Mouse (Mus musculus) forebrain, embryonic 16.5 days (tissue): Measurements from ENCODE around the gene Gnpat. TPM values are rescaled to one million over a fixed set of nuclear protein-coding genes. Genes with fewer than 3 reads are reported as not detected.

Experiments
- ATAC-seq: fragments of 200-750 bp; cut with Nextera tagmentation; 2 replicates; pipeline ENCODE4 v1.8.0; 2017; ENCODE audit warnings: mild to moderate bottlenecking, moderate library complexity
- H3K27ac ChIP-seq: fragments of 300-500 bp; sonication (generic); 2 replicates; pipeline ENCODE4 v1.5.1; 2014; ENCODE audit warnings: low read length, control low read depth
- H3K27me3 ChIP-seq: fragments of 300-500 bp; sonication (generic); replicated peaks from 2 replicates; pipeline ENCODE4 v1.6.1; 2014; ENCODE audit warnings: low read length; ENCODE audit not compliant: control insufficient read depth, insufficient read depth
- H3K36me3 ChIP-seq: fragments of 300-500 bp; sonication (generic); 2 replicates; pipeline ENCODE4 v1.6.1; 2014; ENCODE audit not compliant: control insufficient read depth, insufficient read depth
- H3K4me1 ChIP-seq: fragments of 300-500 bp; sonication (generic); replicated peaks from 2 replicates; pipeline ENCODE4 v1.6.1; 2014; ENCODE audit warnings: low read length; ENCODE audit not compliant: control insufficient read depth, insufficient read depth
- H3K4me2 ChIP-seq: fragments of 300-500 bp; sonication (generic); 2 replicates; pipeline ENCODE4 v1.6.1; 2014; ENCODE audit warnings: mild to moderate bottlenecking, low read length, control low read depth
- H3K4me3 ChIP-seq: fragments of 300-500 bp; sonication (generic); replicated peaks from 2 replicates; pipeline ENCODE4 v1.5.1; 2014; ENCODE audit warnings: mild to moderate bottlenecking, low read length, control low read depth
- H3K9ac ChIP-seq: fragments of 300-500 bp; sonication (generic); replicated peaks from 2 replicates; pipeline ENCODE4 v1.6.1; 2014; ENCODE audit warnings: low read depth, low read length, control low read depth
- H3K9me3 ChIP-seq: fragments of 300-500 bp; sonication (generic); 2 replicates; pipeline ENCODE4 v1.6.1; 2016; ENCODE audit warnings: low read length; ENCODE audit not compliant: control insufficient read depth
- WGBS: fragments of 180-500 bp; shearing (Covaris S2); extraction: QIAGEN DNeasy Blood & Tissue Kit; methylation state at CpG from one replicate; pipeline ENCODE4 v1.1.7; 2014; 5-methylcytosine and 5-hydroxymethylcytosine counted together
- polyA plus RNA-seq: library from polyadenylated mRNA; unstranded; fragments of >200 nt; fragmentation: Nextera tagmentation; extraction: Ambion mirVana; gene quantifications from 2 replicates; pipeline ENCODE4 v1.2.1, GENCODE M21; 2015

Gene Gnpat
- polyA plus RNA-seq, 1 experiment from 2014 or later, result 92.7 TPM

DNA sequence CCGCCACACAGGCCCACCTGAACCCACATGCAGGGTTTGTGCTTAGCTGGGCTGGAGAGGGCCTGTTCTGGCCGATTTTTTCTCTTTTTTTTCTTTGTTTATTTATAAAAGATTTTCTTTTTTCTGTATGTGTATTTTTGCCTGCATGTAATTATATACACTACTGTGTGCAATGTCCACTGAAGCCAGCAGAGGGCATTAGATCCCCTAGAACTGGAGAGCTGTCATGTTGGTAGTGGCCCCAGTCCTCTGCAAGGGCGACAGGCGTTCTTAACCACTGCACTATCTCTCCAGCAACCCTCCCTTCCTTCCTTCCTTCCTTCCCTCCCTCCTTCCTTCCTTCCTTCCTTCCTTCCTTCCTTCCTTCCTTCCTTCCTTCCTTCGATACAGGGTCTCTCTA, 25.6 kb downstream of the Gnpat start:
- no peak overlapping the region for H3K9ac ChIP-seq
- WGBS, result 96% methylated on average over 5 of the region's 5 CpGs
- H3K4me3 ChIP-seq, result no peak overlapping the region
- no peak for ATAC-seq
- peaks cover 2% of the 10 kb centered on the region; the same call in 1 of the 2 replicates for H3K4me1 ChIP-seq
- H3K27ac ChIP-seq, result no peak overlapping the region
- H3K36me3 ChIP-seq, result peaks cover 43% of the 10 kb centered on the region
- no peaks in the 10 kb centered on the region for H3K27me3 ChIP-seq
- 0 out of 2 replicates have a peak, but pooled peaks cover 3% of the 10 kb centered on the region for H3K9me3 ChIP-seq
- no peak overlapping the region for H3K4me2 ChIP-seq

DNA sequence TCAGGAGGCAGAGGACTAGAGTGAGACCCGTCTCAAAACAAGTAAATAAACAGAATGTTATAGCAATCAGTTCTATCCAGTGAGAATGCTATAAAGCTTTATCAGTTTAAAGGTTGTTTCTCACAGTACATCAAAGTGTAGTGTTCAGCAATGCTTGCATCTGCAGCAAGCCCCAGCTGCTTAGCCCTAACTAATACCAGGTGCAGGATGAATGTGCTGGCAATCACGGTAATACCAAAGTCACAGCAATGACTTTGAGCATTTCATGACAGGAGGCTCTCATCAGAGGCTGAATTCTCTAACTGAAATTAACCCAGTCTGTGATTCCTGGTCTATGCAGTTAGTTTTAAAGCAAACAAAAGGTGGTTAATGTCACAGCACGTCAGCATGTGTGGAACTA, 29.8 kb downstream of the Gnpat start:
- Histone ChIP-seq H3K9ac (no peak overlapping the region), H3K27me3 (no peaks in the 10 kb centered on the region), H3K4me2 (no peak overlapping the region), H3K36me3 (peaks cover 18% of the 10 kb centered on the region), H3K9me3 (0 out of 2 replicates have a peak, but pooled peaks cover 3% of the 10 kb centered on the region), H3K4me3 (no peak overlapping the region), H3K27ac (no peak overlapping the region), H3K4me1 (peaks cover 23% of the 10 kb centered on the region)
- 71% methylated on average over 3 of the region's 3 CpGs for WGBS
- ATAC-seq, result no peak

DNA sequence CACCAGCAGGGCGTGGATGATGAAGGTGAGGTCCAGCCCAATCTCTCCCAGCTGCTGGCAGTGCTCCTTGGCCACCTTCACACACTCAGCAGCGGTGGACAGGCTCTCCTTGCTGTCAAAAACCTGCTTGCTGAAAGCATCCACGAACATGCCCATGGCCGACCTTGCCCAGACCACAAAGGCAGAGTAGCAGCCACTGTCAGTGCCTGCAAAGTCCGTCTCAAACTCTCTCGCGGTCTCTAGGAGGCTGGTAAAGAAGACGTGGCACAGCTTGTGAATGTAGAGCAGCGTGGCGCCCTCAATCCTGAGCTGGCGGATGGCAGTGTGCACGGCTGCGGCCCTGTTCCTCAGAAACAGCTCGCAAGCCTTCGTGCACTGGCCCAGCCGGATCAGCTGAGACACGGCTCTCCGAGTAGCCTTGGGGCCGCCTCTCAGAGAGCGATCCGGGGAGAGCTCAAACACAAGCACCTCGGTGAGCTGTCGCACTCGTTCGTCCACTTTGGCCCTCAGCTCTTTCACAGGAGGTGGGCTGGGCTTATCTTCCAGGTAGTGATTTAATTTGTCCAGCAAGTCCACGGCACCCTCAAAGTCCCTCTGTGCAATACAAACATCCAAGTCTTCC, 33.3 kb downstream of the Gnpat start:
- H3K9ac ChIP-seq, result peak overlapping the region; percentile 88
- no peaks in the 10 kb centered on the region for H3K27me3 ChIP-seq
- no peak for ATAC-seq
- 84% methylated on average over 26 of the region's 26 CpGs for WGBS
- no peaks in the 10 kb centered on the region for H3K9me3 ChIP-seq
- H3K4me2 ChIP-seq, result peak overlapping the region; percentile 89
- H3K4me1 ChIP-seq, result peaks cover 34% of the 10 kb centered on the region
- H3K36me3 ChIP-seq, result peaks cover 12% of the 10 kb centered on the region
- peak overlapping the region; percentile 100 for H3K4me3 ChIP-seq
- H3K27ac ChIP-seq, result peak overlapping the region; percentile 87

DNA sequence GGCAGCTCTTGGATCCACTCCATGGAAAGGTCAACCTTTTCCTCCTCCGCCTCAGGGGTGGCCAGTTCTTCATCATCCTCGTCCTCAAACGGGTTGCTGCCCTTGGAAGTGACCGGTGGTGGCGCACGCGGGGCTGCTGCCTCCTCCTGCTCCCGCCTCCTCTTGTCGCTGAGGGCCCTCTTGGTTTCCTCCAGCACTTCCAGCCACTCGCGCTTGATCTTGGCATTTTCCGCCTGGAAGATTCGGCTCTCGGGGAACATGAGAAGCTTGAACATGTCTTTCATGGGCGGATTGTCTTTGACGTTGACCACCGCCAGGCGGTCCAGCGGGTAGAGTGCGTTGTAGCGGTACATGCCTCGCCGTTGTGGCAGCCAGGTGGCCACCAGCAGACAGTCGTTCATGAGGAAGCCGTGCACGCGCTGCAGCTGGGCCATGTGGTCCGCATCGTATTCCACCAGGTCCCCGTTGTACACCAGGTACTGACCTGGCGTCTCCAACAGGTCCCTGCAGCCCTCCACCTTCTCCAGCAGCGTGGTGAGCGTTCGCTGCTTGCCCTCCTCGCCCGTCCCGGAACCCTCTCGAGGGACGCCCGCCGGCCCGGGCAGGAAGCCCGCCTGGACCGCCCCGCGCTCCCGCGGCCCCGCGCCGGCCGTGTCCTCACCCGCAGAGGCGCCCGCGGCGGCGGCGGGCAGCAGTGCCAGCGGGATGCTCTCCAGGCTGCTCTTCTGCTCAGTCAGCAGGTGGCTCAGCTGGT, 34.0 kb downstream of the Gnpat start:
- H3K27ac ChIP-seq, result peak overlapping the region; percentile 87
- peak overlapping the region; percentile 88 for H3K9ac ChIP-seq
- no peaks in the 10 kb centered on the region for H3K9me3 ChIP-seq
- H3K4me2 ChIP-seq, result peak overlapping the region; percentile 89
- peaks cover 16% of the 10 kb centered on the region for H3K36me3 ChIP-seq
- H3K4me1 ChIP-seq, result peaks cover 34% of the 10 kb centered on the region
- H3K27me3 ChIP-seq, result no peaks in the 10 kb centered on the region
- peak overlapping the region; percentile 100 for H3K4me3 ChIP-seq
- WGBS, result 2% methylated on average over 60 of the region's 60 CpGs
- peak; percentile 16 for ATAC-seq

DNA sequence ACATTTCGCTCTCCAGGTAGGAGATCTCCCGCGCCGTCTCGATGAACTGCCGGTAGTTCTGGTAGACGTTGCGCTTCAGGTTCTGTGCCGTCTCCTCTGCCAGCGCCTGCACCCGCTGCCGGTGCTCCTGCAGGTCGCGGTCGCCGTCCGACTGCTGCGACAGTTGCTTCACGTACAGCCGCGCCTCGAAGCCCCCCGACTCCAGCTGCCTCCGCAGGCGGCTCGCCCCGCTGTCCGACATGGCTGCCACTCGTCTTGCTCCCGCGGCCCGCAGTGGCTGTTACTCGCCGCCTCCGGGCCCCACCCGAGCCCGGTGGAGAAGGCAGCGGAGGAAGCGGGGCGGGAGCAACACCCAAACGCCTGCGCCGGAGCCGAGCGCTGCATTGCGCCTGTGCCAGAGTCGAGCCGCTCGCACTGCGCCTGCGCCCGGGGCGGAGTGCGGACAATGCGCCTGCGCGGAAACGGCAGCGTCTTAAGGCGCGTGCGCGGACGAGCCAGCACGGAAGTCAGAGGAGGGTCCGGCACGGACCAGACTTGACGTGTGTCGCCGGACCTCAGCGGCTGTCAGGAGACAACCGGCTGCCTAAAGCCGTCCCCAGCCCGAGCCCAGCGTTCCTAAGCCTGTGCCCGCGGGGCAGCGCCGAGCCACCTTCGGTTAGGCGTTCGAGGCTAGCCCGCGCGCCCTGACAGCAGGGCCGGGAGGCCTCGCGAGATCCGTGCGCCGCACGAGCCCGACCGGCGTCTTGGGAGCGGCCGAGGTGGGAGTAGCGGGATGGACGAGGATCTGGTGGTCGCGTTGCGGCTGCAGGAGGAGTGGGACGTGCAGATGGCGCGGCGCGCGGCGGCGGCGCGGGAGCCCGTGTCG, 34.8 kb downstream of the Gnpat start, which contains the start of the genes Exoc8 and Sprtn:
Gene Exoc8 (minus strand): TSS at position 320 of the 865 bp plus-strand sequence.
Gene Sprtn (plus strand): TSS at position 501 of the 865 bp plus-strand sequence.
- under 1% methylated on average over 114 of the region's 114 CpGs for WGBS
- H3K36me3 ChIP-seq, result peaks cover 23% of the 10 kb centered on the region
- peak; percentile 91 for ATAC-seq
- no peaks in the 10 kb centered on the region for H3K27me3 ChIP-seq
- peaks cover 34% of the 10 kb centered on the region for H3K4me1 ChIP-seq
- no peaks in the 10 kb centered on the region for H3K9me3 ChIP-seq
- H3K9ac ChIP-seq, result peak within 1 kb of the TSS; percentile 88
- H3K4me3 ChIP-seq, result peak within 1 kb of the TSS; percentile 100
- H3K27ac ChIP-seq, result peak within 1 kb of the TSS; percentile 87
- H3K4me2 ChIP-seq, result peak within 1 kb of the TSS; percentile 96

DNA sequence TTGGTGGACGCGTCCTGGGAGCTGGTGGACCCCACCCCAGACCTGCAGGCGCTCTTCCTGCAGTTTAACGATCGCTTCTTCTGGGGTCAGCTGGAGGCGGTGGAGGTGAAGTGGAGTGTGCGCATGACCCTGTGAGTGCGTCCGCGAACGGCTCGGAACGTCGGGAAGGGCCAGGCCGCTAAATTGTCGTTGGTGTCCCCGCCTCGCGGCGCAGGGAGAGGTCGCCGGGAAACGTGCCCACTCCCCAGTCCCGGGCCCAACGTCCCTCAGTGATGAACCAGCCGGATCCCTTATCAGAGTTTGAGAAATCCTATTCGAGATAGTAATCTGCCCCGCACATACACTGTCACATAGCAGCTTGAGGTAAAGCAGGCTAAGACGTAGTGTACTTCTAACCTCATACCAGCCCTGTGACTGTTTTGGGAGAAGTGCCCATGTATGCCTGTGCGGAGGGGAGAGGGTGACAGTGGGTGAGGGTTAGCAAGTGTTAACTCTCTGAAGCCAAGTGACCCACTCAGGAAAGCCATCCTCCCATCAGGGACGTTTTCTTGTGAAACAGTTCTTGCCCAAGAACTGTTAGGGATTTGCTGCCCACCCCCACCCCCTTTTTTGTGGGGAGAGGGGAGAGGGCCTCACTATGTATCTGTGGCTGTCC, 35.5 kb downstream of the Gnpat start:
- no peak for ATAC-seq
- Histone ChIP-seq H3K27me3 (no peaks in the 10 kb centered on the region), H3K27ac (peak overlapping the region; percentile 79; the same call in 1 of the 2 replicates), H3K36me3 (peaks cover 29% of the 10 kb centered on the region), H3K4me1 (peaks cover 32% of the 10 kb centered on the region), H3K9ac (peak overlapping the region; percentile 88), H3K9me3 (no peaks in the 10 kb centered on the region), H3K4me3 (peak overlapping the region; percentile 100), H3K4me2 (peak overlapping the region; percentile 96)
- 6% methylated on average over 31 of the region's 31 CpGs for WGBS

DNA sequence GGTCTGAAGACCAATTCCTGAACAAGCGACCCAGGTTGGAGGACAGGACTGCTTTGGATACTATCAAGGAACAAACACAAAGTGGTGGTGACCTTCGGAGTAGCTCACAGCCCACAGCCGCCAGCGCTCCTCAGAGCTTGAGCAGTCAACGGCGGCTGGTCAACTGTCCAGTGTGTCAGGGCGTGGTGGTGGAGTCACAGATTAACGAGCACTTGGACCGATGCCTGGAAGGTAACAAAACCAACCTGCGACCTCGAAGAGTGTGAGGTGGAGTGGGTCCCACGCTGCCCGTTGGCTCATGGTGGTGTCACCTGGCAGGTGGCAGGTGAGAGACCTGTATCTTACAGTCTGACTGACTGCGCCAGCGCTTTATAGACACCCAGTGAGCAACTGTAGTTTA, 40.4 kb downstream of the Gnpat start:
- Histone ChIP-seq H3K36me3 (peaks cover 27% of the 10 kb centered on the region; the same call in 1 of the 2 replicates), H3K4me2 (no peak overlapping the region), H3K27me3 (no peaks in the 10 kb centered on the region), H3K27ac (no peak overlapping the region), H3K9me3 (no peaks in the 10 kb centered on the region), H3K4me1 (peaks cover 12% of the 10 kb centered on the region), H3K4me3 (no peak overlapping the region), H3K9ac (no peak overlapping the region)
- 96% methylated on average over 15 of the region's 15 CpGs for WGBS
- ATAC-seq, result no peak

DNA sequence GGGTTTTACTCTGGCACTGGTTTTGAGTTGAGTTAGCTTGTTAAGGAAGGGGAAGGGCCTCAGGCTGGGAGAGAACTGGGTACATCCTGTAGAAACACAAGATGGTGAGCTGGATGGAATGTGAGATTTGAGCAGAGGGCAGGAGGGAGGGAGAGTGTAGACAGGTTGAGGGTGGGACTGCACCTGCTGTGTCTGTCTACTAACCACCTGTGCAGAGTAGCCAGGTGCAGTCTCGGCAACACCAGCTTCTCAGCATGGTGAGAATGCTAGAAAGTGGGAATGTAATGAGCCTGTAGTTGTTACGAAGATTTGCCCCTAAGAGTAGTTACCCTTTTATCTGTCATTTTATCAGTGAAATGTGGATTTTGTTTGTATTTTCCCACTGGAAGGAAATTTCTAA, 42.6 kb downstream of the Gnpat start:
- 91% methylated on average over 2 of the region's 2 CpGs for WGBS
- no peak overlapping the region for H3K4me2 ChIP-seq
- H3K27ac ChIP-seq, result no peak overlapping the region
- no peaks in the 10 kb centered on the region for H3K9me3 ChIP-seq
- no peak for ATAC-seq
- peaks cover 33% of the 10 kb centered on the region for H3K36me3 ChIP-seq
- H3K27me3 ChIP-seq, result no peaks in the 10 kb centered on the region
- no peaks in the 10 kb centered on the region for H3K4me1 ChIP-seq
- no peak overlapping the region for H3K4me3 ChIP-seq
- H3K9ac ChIP-seq, result no peak overlapping the region
